Mouse (Mus musculus) heart, adult 8-10 months (tissue): Measurements from ENCODE around the gene Akip1. TPM values are rescaled to one million over a fixed set of nuclear protein-coding genes. Genes with fewer than 3 reads are reported as not detected.

Experiments
- DNase-seq: peaks from one replicate; pipeline ENCODE4 v3.0.0; 2022; ENCODE audit warnings: low spot score
- total RNA-seq, 4 experiments: library from RNA; stranded (reverse); gene quantifications; 2 replicates each; pipeline ENCODE4 v1.2.4; 2022

Gene Akip1
- total RNA-seq, result 10 to 100 TPM; 13.7 to 17.8 (median 16.3) TPM

GRCm38 (mm10) chr7:109703190-109704015 is at the start of gene Akip1, which contains the start of gene St5:
Akip1 (plus strand) TSS chr7:109703690.
St5 (minus strand) TSS chr7:109703605.
- DNase-seq, result peak; percentile 94

DNA sequence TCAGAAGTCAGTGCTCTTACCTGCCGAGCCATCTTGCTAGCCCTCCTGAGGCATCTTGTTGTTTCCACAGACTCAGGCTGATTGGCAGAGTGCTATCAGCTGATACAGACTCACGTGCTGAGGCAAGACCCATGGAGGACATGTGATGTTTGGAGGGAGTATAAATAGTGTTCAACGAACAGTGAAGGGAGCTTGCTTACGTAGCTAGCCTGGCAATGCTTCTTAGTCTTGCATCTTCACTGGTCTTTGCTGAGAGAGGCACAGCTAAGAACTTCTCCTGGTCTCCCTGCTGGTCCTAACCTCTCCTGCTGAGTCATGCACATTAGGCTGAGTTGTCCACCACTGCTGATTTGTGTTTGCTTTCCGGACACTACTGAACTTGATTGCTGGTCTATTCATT is 48.6 kb upstream of the Akip1 start:
- DNase-seq, result no peak

DNA sequence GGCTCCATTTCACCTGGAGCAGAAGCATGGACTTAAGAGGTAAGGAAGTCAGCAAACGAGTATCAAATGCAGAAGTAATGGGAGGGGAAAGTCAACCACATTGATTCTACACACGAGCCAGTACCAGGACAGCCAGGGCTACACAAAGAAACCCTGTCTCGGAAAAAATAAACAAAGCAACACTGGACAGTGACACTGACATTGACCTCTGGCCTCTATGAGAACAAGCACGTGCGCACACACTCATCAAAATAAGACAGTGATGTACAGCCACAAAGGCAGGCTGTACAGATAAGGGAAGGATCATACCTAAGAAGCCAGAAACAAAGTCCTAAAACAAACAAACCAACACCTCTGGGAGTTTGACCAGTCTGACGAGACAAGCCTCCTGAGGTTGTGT is 45.6 kb upstream of the Akip1 start:
- no peak for DNase-seq

DNA sequence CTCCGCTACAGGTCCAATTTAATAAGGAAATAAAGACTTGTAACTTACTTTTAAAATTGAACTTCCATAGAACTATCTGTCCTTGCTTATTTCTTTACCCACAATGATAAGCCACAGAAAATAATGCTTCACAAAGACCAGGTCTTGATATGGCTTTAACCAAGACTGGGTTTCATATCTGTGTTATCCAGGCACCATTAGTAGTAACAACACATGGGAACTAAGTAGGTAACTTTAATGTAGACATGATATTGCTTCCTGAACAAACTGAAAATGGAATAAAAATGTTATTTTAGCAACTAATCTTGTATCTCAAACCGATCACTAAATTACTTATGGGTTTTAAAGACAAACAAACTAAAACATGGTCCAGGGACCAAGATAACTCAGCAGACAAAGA is 44.2 kb upstream of the Akip1 start:
- no peak for DNase-seq

DNA sequence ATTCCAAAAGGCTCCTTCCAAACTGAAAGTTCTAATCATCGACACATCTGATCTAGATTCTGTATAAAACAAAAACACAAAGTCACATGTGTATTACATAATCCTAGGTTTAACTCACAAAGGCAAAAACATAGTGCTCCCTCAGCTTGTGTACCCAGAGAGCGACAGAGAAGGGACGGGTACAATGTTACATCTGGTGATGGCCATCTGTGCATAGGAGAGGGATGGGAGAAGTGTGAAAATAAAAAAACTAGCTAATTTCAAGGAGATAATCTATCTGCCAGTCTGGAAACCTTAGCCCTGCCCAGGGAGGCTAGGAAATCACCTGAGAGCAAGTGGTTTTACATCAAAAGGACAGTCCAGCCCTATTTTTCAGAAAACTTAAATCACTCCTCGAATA is 40.9 kb upstream of the Akip1 start:
- no peak for DNase-seq

GRCm38 (mm10) chr7:109666664-109667063 is 36.8 kb upstream of the Akip1 start:
- no peak for DNase-seq

GRCm38 (mm10) chr7:109669426-109670170 is 33.9 kb upstream of the Akip1 start:
- no peak for DNase-seq

DNA sequence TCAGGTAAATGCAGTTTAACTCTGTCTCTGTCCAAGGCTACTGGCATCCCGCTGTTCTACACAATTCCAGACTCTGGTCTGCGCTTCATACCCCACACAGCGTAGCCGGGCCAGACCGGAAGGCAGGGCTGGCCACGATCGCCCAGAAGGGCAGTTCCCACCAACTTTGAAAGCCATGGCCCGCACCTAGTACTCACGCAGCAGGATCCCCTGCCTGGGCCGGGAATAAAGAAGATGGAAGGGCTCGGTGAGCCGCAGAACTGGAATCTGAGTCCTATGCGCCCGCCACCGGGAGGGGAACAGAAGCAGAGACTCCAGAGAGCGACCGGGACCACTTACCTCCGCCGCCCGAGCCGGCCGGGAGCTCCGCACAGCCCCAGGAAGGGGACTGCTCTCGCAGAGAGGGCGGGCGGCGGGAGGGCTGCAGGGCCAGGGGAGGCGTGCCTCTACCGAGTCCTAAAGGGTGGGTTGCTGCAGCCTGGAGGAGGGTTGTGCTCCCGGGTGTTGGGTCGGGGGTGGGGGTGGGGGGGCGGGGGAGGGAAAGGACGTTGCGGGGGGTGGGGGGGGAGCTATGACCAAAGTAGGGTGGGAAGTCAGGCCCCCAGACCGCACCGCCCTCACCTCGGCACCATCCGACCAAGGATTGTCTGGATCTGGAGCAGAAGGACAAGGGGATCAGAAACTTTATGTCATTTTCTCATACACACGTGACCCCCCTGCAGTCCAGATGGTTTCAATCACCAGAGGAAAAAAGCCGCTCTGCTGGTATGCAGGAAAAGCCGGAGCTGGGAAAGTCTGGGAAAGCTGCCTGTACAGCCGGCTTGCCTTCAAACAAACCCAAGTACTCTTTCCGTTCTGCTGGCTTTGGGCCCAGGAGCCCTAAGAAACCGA is 31.7 kb upstream of the Akip1 start:
- DNase-seq, result peak; percentile 81

- DNase-seq, result no peak
Measured at GRCm38 (mm10) chr7:109674944-109675628, 28.4 kb upstream of the Akip1 start.

DNA sequence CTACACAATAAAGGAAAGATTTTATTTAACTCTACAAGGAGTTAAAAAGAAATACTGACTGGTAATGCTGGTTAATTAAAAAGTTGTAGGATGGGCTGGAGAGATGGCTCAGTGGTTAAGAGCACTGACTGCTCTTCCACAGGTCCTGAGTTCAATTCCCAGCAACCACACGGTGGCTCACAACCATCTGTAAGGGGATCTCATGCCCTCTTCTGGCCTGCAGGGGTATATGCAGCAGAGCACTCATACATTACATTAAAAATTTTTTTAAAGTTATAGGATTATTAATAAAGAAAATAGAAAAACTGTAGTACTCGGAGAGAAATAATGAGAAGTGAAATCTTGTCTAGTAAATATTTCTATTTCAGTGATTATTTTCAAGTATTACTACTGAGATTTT is 23.2 kb upstream of the Akip1 start:
- no peak for DNase-seq

GRCm38 (mm10) chr7:109680879-109681278 is 22.6 kb upstream of the Akip1 start:
- DNase-seq, result no peak

DNA sequence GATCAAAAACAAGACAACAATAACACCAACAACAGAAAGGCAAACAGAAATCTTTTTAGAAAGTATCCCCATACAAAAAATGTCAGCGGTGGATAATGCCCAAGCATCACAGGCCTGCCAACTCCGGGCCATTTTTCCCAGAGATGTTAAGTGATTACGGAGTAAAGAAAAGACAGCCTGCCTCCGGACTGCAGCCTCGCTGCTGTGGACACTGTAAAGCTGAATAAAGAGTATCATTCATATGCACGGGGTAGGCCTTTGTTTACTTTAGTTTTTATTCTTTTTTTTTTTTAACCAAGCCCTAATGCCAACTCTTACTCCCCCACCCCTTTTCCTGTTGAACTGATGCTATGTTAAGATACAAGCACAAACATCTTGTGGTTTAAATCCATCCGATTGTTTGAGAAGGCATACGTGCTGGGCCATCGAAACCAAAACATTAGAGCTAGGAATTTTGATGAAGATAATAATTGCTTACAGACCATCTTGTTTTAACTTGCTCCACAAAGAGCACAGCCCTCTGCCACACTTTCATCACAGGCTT is 16.8 kb upstream of the Akip1 start:
- no peak for DNase-seq

GRCm38 (mm10) chr7:109690101-109690500 is 13.4 kb upstream of the Akip1 start:
- DNase-seq, result no peak

DNA sequence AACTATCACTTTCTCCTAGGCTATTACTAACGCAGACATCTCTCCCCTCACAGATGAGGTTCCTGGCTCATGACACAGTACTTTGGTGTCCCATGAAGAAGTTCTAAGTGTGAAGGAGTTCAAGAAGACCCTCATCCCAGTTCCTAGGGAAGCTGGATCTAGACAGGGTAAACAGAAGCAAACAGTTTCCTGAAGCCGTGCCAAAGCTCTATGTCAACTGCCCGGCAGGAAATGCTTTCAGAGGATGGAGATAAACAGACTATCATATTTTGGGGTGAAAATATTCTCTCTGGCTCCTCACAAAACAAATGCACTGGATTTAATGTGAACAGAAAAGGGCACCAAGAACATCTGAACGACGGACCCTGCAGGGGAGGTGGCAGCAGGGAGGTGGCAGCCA is 12.5 kb upstream of the Akip1 start:
- DNase-seq, result no peak

DNA sequence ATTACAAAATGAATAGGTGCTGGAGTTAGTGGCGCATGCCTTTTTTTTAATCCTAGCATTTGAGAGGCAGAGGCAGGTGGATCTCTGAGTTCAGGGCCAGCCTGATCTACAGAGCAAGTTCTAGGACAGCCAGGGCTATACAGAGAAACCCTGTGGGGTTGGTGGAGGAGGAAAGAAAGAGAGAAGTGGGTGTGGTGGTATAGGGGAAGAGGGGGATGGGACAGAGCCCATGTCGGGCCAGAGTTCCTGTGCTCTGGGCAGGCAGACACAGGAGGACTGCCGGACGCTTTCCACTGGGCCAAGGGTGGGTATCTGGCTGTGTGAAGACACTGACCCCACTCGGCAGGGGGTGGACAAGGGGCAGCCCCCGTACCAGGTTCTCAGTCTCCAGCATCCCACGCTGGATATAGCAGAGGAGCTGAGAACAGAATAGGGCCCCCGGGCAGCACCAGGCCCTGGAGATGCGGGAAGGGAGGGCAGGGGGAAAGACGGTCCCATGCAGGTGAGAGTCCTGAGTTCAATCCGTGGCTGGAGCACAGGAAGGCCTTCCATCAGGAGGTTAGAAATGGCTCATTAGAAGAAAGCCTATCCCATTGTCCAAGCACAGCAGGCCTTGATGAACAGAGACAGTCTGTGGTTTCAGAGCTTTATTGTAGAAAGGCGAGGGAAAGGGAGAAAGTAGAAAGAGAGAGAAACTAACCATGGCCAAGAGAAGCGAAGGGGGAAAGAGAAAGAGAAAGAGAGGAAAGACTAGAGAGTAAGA is 8.7 kb upstream of the Akip1 start:
- DNase-seq, result no peak

DNA sequence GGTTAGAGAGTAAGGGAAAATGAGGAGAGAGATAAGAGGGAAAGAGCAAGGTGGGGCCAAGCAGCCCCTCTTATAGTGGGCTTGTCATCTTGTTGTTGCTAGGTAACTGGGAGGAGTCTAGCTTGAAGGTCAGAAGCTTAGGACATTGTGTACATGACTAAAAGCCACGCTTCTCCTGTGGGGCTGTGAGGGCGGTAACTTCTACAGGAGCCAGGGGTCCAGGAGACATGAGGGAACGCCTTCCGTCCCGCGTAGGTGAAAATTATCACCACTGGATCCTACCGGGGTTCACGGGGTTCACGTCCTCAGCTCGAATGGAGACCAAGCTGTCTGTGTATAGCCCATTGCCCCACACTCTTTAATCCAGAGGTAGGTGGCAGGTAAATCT is 8.2 kb upstream of the Akip1 start:
- DNase-seq, result no peak

DNA sequence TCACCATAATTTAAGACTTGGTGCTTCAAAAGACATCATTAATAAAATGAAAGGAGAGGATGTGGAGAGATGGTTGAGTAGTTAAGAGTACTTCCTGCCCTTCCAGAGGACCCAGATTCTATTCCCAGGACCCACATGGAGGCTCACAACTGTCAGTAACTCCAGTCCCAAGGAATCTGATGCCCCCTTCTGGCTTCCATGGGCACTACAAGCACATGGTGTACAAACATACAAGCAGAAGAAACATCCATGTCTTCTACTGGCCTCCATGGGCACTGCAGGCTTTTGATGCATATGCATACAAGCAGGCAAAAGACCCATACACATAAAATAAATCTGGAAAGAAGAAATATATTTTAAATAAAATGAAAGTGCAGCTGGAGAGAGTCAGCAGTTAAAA is 3.3 kb upstream of the Akip1 start:
- DNase-seq, result no peak

DNA sequence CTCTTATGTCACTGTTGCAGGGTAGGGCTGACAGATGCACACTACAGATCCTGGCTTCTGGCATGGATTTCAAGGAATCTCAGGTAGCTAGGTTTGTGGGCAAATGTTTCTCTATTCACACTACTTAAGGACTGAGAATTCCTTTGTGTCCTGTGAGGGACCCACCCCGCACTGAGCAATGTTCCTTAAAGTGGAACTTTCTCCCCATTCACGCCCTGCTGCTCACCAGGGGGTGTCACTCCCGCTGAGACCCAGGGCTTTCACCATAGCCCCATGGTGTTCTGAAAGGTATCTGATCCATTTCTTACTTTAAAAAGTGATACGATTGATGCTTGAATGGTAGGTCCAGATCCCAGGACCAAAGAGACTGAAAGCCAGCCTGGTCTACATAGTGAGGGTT is 769 bp upstream of the Akip1 start:
- no peak for DNase-seq

- DNase-seq, result no peak
Measured at GRCm38 (mm10) chr7:109704016-109704377, 507 bp downstream of the Akip1 start.

DNA sequence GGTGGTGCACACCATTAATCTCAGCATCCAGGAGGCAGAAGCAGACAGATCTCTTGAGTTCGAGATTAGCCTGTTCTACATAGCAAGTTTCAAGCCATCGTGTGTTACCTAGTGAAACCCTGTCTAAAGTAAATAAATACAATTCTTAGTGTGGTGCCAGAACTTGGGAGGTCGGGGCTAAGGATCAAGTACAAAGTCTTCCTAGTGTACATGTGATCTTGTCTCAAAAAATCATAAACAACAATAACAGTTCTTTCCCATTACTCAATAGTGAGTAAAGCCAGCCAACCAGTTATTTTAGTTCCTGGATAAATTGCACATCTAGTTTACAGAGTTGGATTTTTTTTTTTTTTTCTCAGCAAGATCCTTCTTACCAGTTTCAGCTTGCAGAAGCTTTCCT is 971 bp downstream of the Akip1 start:
- DNase-seq, result no peak
